Mouse (Mus musculus): ENCODE data around the gene Catsper3. TPM values are rescaled to one million over a fixed set of nuclear protein-coding genes. Genes with fewer than 3 reads are reported as not detected.

Gene Catsper3
- not detected in 2 replicates for polyA plus RNA-seq (2015; fragmentation: Nextera tagmentation; extraction: Ambion mirVana)

- Histone ChIP-seq H3K27me3 (no peaks in the 10 kb centered on the region), H3K27ac (no peak within 1 kb of the TSS), H3K4me1 (replicated peaks) (no peaks in the 10 kb centered on the region), H3K9ac (no peak within 1 kb of the TSS), H3K4me2 (no peak within 1 kb of the TSS), H3K9me3 (replicated peaks) (no peaks in the 10 kb centered on the region), H3K36me3 (no peaks in the 10 kb centered on the region), H3K4me3 (replicated peaks) (no peak within 1 kb of the TSS)
- ATAC-seq (ENCODE audit: low read depth) (no peak), DNase-seq (no peak)
- WGBS (ENCODE audit: insufficient replicate concordance): 62% methylated on average over 3 of the region's 3 CpGs
Observed at GRCm38 (mm10) chr13:55784268-55784667, at the start of gene Catsper3. Gene Catsper3 (plus strand): TSS chr13:55784568.

GRCm38 (mm10) chr13:55737885-55738284, 46.5 kb upstream of the Catsper3 start:
- Histone ChIP-seq H3K27me3 (no peaks in the 10 kb centered on the region), H3K4me2 (no peak overlapping the region), H3K36me3 (no peaks in the 10 kb centered on the region), H3K9ac (no peak overlapping the region), H3K4me1 (replicated peaks) (no peaks in the 10 kb centered on the region), H3K9me3 (replicated peaks) (no peaks in the 10 kb centered on the region), H3K4me3 (replicated peaks) (no peak overlapping the region), H3K27ac (no peak overlapping the region)
- ATAC-seq (ENCODE audit: low read depth) (no peak), DNase-seq (no peak)
- WGBS (ENCODE audit: insufficient replicate concordance): 87% methylated on average over 8 of the region's 8 CpGs

GRCm38 (mm10) chr13:55742306-55742705, 42.1 kb upstream of the Catsper3 start:
- no peak for DNase-seq
- 78% methylated on average over 8 of the region's 8 CpGs for WGBS (ENCODE audit: insufficient replicate concordance)

GRCm38 (mm10) chr13:55754380-55754779, 30.0 kb upstream of the Catsper3 start:
- 63% methylated on average over 13 of the region's 13 CpGs for WGBS (ENCODE audit: insufficient replicate concordance)
- H3K4me3 ChIP-seq (replicated peaks): no peak overlapping the region

More at GRCm38 (mm10) chr13:55742306-55742705, 42.1 kb upstream of the Catsper3 start:
- H3K4me1 ChIP-seq (replicated peaks): no peaks in the 10 kb centered on the region
- 0 out of 2 replicates have a peak, but pooled peaks cover 3% of the 10 kb centered on the region for H3K9me3 ChIP-seq (replicated peaks)
- H3K27me3 ChIP-seq: no peaks in the 10 kb centered on the region
- no peak for ATAC-seq (ENCODE audit: low read depth)
- no peak overlapping the region for H3K4me3 ChIP-seq (replicated peaks)
- H3K27ac ChIP-seq: no peak overlapping the region
- H3K9ac ChIP-seq: no peak overlapping the region
- no peaks in the 10 kb centered on the region for H3K36me3 ChIP-seq
- H3K4me2 ChIP-seq: no peak overlapping the region

GRCm38 (mm10) chr13:55756789-55757188, 27.6 kb upstream of the Catsper3 start:
- Histone ChIP-seq H3K4me2 (no peak overlapping the region), H3K4me1 (replicated peaks) (0 out of 2 replicates have a peak, but pooled peaks cover 6% of the 10 kb centered on the region), H3K4me3 (replicated peaks) (no peak overlapping the region), H3K9me3 (replicated peaks) (no peaks in the 10 kb centered on the region), H3K9ac (no peak overlapping the region), H3K27me3 (no peaks in the 10 kb centered on the region), H3K36me3 (no peaks in the 10 kb centered on the region), H3K27ac (no peak overlapping the region)
- ATAC-seq (ENCODE audit: low read depth) (no peak), DNase-seq (no peak)
- WGBS (ENCODE audit: insufficient replicate concordance): 42% methylated on average over 8 of the region's 8 CpGs

More at GRCm38 (mm10) chr13:55754380-55754779, 30.0 kb upstream of the Catsper3 start:
- Histone ChIP-seq H3K9ac (no peak overlapping the region), H3K27ac (no peak overlapping the region), H3K4me1 (replicated peaks) (0 out of 2 replicates have a peak, but pooled peaks cover 6% of the 10 kb centered on the region), H3K27me3 (no peaks in the 10 kb centered on the region), H3K9me3 (replicated peaks) (no peaks in the 10 kb centered on the region), H3K4me2 (no peak overlapping the region), H3K36me3 (no peaks in the 10 kb centered on the region)
- DNase-seq: no peak
- no peak for ATAC-seq (ENCODE audit: low read depth)

- no peak overlapping the region for H3K4me2 ChIP-seq
- H3K9me3 ChIP-seq (replicated peaks): no peaks in the 10 kb centered on the region
- no peaks in the 10 kb centered on the region for H3K36me3 ChIP-seq
- no peak overlapping the region for H3K9ac ChIP-seq
- no peak overlapping the region for H3K27ac ChIP-seq
- 0 out of 2 replicates have a peak, but pooled peaks cover 6% of the 10 kb centered on the region for H3K4me1 ChIP-seq (replicated peaks)
- DNase-seq (no peak), ATAC-seq (ENCODE audit: low read depth) (no peak)
- H3K4me3 ChIP-seq (replicated peaks): no peak overlapping the region
- WGBS (ENCODE audit: insufficient replicate concordance): 87% methylated on average over 6 of the region's 6 CpGs
- no peaks in the 10 kb centered on the region for H3K27me3 ChIP-seq
Observed at GRCm38 (mm10) chr13:55757645-55758044, 26.7 kb upstream of the Catsper3 start.

GRCm38 (mm10) chr13:55760576-55760975, 23.8 kb upstream of the Catsper3 start:
- Histone ChIP-seq H3K4me1 (replicated peaks) (0 out of 2 replicates have a peak, but pooled peaks cover 6% of the 10 kb centered on the region), H3K9ac (no peak overlapping the region), H3K27me3 (no peaks in the 10 kb centered on the region), H3K9me3 (replicated peaks) (no peaks in the 10 kb centered on the region), H3K4me3 (replicated peaks) (no peak overlapping the region), H3K4me2 (no peak overlapping the region), H3K27ac (no peak overlapping the region), H3K36me3 (no peaks in the 10 kb centered on the region)
- ATAC-seq (ENCODE audit: low read depth) (no peak), DNase-seq (no peak)
- 61% methylated on average over 10 of the region's 10 CpGs for WGBS (ENCODE audit: insufficient replicate concordance)

- no peaks in the 10 kb centered on the region for H3K27me3 ChIP-seq
- ATAC-seq (ENCODE audit: low read depth): no peak
- 0 out of 2 replicates have a peak, but pooled peaks cover 6% of the 10 kb centered on the region for H3K4me1 ChIP-seq (replicated peaks)
- 77% methylated on average over 10 of the region's 10 CpGs for WGBS (ENCODE audit: insufficient replicate concordance)
- H3K27ac ChIP-seq: no peak overlapping the region
- no peaks in the 10 kb centered on the region for H3K9me3 ChIP-seq (replicated peaks)
- no peak overlapping the region for H3K4me2 ChIP-seq
- no peak for DNase-seq
- no peak overlapping the region for H3K4me3 ChIP-seq (replicated peaks)
- H3K36me3 ChIP-seq: no peaks in the 10 kb centered on the region
- no peak overlapping the region for H3K9ac ChIP-seq
Observed at GRCm38 (mm10) chr13:55761486-55761885, 22.9 kb upstream of the Catsper3 start.

GRCm38 (mm10) chr13:55774352-55774751, 10.0 kb upstream of the Catsper3 start:
- DNase-seq (no peak), ATAC-seq (ENCODE audit: low read depth) (no peak)
- H3K36me3 ChIP-seq: no peaks in the 10 kb centered on the region; the same call in 1 of the 2 replicates
- no peaks in the 10 kb centered on the region for H3K9me3 ChIP-seq (replicated peaks)
- H3K4me1 ChIP-seq (replicated peaks): peaks cover 3% of the 10 kb centered on the region; the same call in 1 of the 2 replicates
- no peak overlapping the region for H3K9ac ChIP-seq
- H3K4me2 ChIP-seq: no peak overlapping the region
- no peaks in the 10 kb centered on the region for H3K27me3 ChIP-seq
- H3K27ac ChIP-seq: no peak overlapping the region
- H3K4me3 ChIP-seq (replicated peaks): no peak overlapping the region
- 78% methylated on average over 7 of the region's 7 CpGs for WGBS (ENCODE audit: insufficient replicate concordance)

GRCm38 (mm10) chr13:55775056-55775455, 9.3 kb upstream of the Catsper3 start:
- no peaks in the 10 kb centered on the region; the same call in 1 of the 2 replicates for H3K36me3 ChIP-seq
- no peak for DNase-seq
- WGBS (ENCODE audit: insufficient replicate concordance): 55% methylated on average over 11 of the region's 11 CpGs

GRCm38 (mm10) chr13:55786120-55786519, 1.8 kb downstream of the Catsper3 start:
- Histone ChIP-seq H3K9me3 (replicated peaks) (no peaks in the 10 kb centered on the region), H3K9ac (no peak overlapping the region), H3K27ac (no peak overlapping the region), H3K36me3 (no peaks in the 10 kb centered on the region), H3K4me2 (no peak overlapping the region), H3K4me3 (replicated peaks) (no peak overlapping the region), H3K4me1 (replicated peaks) (no peaks in the 10 kb centered on the region), H3K27me3 (no peaks in the 10 kb centered on the region)
- ATAC-seq (ENCODE audit: low read depth) (no peak), DNase-seq (no peak)
- 61% methylated on average over 11 of the region's 11 CpGs for WGBS (ENCODE audit: insufficient replicate concordance)

More at GRCm38 (mm10) chr13:55775056-55775455, 9.3 kb upstream of the Catsper3 start:
- Histone ChIP-seq H3K4me3 (replicated peaks) (no peak overlapping the region), H3K4me2 (no peak overlapping the region), H3K9ac (no peak overlapping the region), H3K27me3 (no peaks in the 10 kb centered on the region), H3K4me1 (replicated peaks) (peaks cover 3% of the 10 kb centered on the region; the same call in 1 of the 2 replicates), H3K27ac (no peak overlapping the region), H3K9me3 (replicated peaks) (no peaks in the 10 kb centered on the region)
- ATAC-seq (ENCODE audit: low read depth): no peak

- H3K27me3 ChIP-seq: no peaks in the 10 kb centered on the region
- H3K4me3 ChIP-seq (replicated peaks): no peak overlapping the region
- no peak overlapping the region for H3K9ac ChIP-seq
- no peak for ATAC-seq (ENCODE audit: low read depth)
- H3K9me3 ChIP-seq (replicated peaks): no peaks in the 10 kb centered on the region
- no peak overlapping the region for H3K27ac ChIP-seq
- DNase-seq: no peak
- 61% methylated on average over 2 of the region's 2 CpGs for WGBS (ENCODE audit: insufficient replicate concordance)
- no peaks in the 10 kb centered on the region for H3K36me3 ChIP-seq
- no peaks in the 10 kb centered on the region for H3K4me1 ChIP-seq (replicated peaks)
- H3K4me2 ChIP-seq: no peak overlapping the region
Observed at GRCm38 (mm10) chr13:55801246-55801645, 16.9 kb downstream of the Catsper3 start.

All from liver, embryonic 13.5 days (tissue).